Mouse (Mus musculus) right cerebral cortex, postnatal 14 days (tissue): ENCODE measurements around the gene Rpl7l1.

Experiments used
- DNase-seq: peaks from one replicate; pipeline ENCODE4 v3.0.0; 2022

The Rpl7l1 gene

DNA sequence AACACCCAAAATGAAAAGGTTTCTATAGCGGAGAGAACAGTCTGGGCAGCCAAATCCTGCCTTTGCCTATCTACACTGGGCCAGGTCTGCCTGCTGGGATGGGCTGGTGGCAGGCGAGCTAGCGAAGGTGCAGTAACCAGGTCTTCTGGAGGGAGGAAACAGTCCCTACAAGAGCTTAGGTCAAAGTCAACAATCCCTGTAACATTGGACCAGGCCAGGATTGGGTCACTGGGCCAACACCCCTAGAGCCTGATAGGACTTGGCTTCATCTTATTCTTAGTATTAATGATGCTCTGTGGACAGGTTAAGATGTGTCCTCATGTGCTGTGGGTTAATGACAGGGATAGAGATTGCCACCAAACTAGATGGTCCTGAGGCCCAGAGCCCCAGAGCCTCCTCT lies 48.4 kb downstream of the Rpl7l1 start:
- DNase-seq: no peak

DNA sequence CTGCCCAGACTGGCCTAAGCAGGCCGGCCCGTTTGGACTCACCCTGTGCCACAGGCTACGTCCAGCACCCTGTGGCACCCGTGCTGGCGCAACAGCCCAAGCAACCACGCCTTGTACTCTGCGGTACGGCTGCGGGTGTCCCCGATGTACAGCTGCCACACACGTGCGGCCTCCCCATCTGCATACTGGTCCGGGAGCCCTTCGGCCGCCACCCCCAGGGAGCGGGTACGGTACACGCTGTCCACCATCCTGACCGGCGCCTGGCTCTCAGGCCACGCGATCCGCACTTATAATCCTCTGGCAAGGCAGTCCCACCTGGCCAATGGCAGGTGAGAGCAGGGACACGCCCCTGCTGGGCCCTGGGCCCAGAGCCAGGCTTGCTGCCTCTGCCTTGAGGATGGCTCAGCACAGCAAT lies 53.6 kb downstream of the Rpl7l1 start, which contains the start of gene Gnmt:
Gnmt (minus strand) TSS at position 265 of the 415 bp plus-strand sequence.
- DNase-seq: no peak

DNA sequence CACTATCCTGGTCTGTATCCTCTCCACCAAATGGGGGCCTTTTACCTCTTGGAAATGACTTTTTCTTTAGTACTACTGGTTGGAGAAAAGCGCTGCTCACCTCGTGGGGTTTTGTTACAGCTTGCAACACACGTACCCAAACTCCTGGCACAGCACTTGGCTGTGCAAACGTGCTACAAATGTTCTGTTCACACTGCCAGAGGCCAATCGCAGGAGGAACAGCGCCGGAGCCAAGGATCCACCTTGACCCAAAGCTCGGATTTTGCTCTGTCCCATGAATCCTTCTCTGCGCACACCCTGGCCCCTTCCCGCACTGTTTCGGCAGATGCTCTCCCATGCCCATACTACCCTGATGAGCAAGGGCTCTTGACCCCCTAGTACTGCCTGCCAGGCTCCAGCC lies 54.0 kb downstream of the Rpl7l1 start:
- no peak for DNase-seq

DNA sequence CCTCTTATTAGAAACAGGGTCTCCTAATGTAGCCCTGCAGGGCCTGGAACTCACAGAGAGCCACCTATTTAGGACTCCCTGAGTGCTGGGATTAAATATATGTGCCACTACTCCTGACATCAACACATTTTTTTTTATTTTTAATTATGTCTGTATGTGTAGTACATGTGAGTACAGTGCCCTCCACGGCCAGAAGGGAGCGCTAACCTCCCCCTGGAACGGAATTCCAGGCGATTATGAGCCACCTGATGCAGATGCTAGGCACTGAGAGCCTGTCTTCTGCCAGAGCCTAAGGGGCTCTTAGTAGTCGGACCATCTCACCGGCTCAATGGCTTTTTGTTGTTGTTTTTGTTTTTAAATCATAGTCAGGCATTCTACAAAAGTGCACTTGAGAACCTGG lies 54.5 kb downstream of the Rpl7l1 start:
- DNase-seq: peak; percentile 42

DNA sequence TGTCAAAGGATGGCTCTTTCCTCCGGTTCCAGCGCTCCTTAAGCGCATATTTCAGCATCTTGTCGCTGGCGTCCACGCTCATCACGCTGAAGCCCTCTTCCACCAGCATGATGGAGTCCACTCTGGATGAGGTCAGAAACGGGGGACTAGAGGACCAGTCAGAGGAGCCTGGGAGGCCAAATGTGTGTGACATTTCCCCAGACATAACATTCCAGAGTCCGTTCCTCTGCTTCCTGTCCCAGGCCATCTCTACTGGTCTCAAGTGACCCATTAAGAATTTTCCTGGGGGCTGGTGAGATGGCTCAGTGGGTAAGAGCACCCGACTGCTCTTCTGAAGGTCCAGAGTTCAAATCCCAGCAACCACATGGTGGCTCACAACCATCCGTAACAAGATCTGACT lies 55.2 kb downstream of the Rpl7l1 start:
- DNase-seq: no peak

DNA sequence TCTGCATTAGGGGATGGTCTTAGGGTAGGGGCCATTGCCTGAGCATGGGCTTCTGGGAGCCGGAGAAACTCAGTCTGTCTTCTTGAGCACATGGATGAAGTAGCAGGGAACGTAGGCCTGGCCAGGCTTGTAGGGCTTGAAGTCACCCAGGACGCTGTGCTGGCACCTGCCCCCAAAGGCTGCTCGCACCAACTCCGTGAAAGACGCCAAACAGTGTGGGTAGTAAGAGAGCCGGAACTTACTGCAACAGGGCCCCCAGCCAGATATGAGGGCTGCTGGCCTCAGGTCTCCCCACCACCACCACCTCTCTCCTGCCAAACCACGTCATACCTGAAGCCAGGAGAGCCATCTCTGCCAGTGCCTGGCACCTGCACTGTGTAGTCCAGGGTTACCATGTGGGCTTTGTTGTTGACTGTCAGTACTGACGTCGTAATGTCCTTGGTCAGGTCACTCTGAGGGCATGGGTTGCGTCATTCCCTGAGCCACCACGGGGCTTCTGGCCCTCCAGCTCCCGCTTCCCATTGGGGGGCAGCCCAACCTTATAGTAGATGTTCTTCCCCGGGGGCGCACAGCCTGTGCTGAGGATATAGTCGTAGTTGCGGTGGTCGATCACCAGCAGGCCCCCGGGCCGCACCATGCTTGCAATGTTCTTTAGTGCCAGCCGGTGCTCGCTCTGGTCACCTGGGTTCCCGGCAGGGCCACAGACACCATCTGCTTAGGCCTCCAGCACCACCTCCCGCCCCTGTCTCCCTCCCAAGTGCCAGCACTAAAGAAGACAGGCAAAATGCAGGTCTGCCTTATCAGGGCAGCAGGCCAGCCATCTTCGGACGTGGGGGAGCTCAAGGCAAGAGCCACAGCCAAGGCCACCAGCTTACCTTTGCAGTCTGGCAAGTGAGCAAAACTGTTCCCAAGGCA lies 56.5 kb downstream of the Rpl7l1 start:
- DNase-seq: no peak

DNA sequence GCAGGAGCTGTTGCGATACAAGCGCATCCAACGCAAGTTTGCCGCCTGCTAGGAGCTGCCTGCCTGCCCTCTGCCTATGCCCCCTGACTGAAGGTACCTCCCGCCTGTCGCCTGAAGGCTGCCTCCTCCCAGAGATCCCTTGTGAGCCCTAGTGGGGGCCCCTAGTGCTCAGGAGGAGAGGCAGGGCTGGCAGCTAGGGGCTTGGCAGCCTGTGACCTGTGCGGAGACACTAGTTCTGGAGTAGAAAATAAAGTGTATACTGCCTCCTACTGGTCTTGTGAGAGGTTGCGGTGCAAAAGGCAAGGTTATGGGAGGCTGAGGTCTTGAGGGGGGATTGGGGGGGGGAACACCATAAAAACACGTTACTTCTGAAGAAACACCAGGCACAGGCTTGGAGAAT lies 57.2 kb downstream of the Rpl7l1 start:
- no peak for DNase-seq

DNA sequence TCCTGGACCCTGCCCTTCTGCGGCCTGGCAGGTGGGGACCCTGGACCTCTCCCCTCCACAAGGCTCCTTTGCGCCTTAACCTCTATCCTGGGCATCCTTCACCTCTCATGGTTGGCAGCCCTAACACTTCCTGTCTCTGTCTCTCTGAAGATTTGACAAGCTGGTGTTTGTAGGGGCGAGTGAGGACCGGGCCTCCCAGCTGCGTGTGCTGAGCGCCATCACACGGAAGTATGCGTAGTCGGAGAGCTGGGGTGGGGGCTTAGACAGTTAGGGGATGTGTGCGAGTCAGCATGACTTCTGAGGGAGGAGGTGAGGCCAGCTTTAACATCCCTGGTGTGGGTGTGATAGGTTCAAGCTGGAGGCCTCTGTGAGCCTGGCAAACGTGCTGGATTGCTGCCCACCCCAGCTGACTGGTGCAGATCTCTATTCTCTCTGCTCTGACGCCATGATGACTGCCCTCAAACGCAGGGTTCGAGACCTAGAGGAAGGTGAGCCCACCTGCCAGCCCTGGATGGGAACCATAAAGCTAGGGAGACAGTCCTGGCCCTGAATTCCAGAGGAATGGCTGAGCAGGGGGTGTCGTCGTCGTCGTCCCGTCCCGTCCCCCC lies 57.9 kb downstream of the Rpl7l1 start:
- no peak for DNase-seq
